Mouse (Mus musculus): Measurements from ENCODE around the gene Ripor3.

DNA sequence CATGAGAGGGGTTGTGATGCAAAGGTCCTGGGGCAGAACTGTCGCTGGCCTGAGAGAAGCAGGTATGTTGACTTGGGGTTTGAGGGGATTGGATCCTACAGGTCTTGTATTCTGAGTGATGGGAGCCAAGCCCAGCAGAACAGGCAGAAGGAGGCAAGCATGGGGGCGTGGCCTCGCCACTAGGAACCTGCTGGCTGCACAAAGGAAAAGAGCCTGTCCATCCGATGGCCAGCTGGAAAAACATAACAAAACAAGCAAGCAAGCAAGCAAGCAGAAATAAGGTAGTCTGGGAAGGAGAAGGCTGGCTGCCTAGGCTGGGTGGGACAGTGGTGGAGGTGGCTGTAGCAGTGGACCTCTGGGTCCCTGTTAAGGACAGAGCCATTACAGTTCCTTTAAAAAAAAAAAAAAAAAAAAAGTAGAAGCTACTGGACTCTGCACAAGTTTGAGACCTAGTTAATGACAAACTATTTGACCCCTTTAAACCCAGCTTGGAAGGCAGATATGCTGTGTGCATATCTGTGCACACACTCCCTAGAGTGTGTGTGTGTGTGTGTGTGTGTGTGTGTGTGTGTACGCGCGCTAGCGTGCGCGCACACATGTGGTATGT lies 34.4 kb upstream of the Ripor3 start:
- TF ChIP-seq CTCF (IDR thresholded peaks at IDR 0.05) = no peak
- TF ChIP-seq EP300 (IDR thresholded peaks at IDR 0.05) = no peak

Data from lung, postnatal 0 days (tissue).